Mouse (Mus musculus) T-cell, adult 66 days (primary cell): ENCODE measurements around the gene Rnf213. TPM values are rescaled to one million over a fixed set of nuclear protein-coding genes. Genes with fewer than 3 reads are reported as not detected.

ENCODE experiments used
- total RNA-seq, 2 experiments: library from RNA; stranded (reverse); gene quantifications; 3 replicates in 1 of 2; 4 replicates in 1 of 2; pipeline ENCODE4 v1.2.4; 2023

Rnf213 gene
- total RNA-seq, result 100 to 1,000 TPM; 129 to 151 TPM

DNA sequence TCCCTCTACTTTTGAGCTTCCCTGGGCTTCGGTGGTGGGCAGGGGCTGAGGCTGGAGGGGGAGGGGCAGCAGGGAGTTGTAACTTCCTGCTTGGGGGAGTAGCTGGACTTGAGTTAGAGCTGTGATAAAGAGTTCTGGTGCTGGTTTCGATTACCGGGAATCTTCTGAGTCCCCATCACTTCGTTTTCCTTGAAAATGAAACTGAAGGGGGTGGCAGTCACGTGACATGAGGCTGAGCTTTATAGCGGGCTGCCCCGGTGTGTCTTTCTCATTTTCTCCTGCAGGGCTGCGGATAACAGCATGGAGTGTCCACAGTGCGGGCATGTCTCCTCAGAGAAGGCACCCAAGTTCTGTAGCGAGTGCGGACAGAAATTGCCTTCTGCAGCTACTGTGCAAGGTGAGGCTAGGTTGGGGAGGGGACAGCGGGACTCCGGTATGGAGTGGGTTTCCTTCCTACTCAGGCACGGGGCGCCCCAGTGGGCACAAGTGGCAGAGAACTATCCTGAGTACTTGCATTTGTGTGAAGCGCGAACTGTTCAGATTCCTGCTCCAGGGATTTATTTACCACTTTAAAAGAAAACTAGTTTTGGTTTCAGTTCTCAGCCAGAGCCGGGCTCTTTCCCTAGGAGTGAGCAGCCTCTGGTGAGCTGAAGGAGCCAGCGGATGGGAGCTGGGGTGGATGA is at the start of gene Rnf213:
Gene Rnf213 (plus strand): TSS at position 301 of the 683 bp plus-strand sequence.

DNA sequence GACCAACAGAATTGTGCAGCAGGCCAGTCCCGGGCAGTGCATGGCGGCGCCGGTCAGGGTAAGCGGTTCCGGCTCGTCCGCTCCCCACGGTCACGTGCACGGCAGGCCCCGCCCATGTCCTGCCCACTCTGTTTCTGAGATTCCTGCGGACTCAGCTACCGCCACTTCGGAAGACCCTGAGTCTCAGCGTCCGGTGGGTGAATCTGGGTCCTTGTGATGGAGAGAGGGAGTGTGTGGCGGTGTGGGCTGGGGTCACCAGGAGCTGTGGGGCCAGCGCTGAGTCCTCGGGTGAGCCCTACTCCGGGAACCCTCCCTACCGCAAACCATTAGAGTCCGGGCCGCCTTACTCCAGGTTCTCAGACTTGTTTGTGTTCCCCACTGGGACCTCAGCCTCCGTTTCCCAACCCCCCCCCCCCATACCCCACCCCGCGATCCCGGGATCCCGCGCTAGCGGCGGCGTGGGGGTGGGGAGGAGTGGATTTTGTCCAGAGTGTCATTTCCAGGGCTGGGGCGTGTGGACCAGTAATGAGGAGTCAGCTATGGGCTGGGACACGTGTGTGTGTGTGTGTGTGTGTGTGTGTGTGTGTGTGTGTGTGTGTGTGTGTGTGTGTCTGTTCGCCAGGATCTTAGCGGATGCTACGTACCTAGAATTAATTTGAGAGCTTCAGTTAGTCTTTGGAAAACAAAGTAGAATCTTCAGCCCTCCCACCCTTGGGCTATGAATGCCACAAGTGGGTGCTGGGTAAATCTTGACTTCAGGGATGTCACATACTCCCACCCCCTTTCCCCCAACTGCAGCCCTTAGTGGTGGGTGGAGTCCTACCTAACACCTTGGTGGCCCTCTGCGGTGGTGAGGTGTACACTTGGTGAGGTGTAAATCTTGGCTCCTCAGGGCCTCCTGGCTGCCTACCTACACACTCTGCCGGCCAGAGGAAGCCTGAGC is 37.2 kb upstream of the Rnf213 start, which contains the start of the genes Sgsh and Slc26a11:
Gene Sgsh (minus strand): TSS at position 94 of the 943 bp plus-strand sequence.
Gene Slc26a11 (plus strand): TSS at position 115 of the 943 bp plus-strand sequence.

DNA sequence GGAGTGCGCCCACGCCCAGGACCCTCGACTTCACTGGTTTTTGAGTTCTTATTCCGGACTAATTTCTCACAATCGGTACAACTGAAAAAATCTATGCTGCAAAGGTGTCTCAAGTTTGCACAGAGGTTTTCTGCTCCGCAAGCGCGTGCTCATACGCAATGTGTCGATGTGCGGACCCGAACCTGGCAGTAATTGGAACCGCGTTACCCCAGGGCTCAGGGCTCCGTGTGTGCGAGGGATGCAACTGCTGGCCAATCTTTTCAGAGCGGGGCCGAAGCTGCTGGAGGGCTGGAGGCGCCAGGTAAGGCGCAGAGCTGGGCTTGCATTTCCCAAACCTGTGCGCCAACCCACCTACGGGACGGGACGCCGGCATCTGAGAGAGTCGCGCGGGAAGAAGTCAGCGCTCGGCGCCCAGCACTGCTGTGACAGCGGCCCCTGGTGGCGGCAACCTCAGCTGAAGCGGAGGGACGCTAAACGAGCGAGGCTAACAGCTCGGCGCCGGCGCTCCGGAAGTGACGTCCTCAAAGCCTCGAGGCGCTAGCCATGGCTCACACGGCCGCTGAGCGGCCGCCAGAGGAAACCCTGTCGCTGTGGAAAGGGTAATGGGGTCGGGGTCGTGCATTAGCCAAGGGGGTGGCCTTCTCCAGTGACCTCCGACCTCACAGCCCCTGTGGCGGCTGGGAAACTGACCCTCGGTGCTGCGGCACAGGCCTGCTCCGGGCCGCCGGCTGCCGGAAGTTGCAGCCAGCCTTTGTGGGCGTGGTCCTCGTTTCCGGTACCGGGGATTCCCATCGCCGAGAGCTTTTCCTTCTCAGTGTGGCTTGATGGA is 98.2 kb downstream of the Rnf213 start, which contains the start of gene Endov:
Gene Endov (plus strand): TSS at position 487 of the 829 bp plus-strand sequence.

Other genes starting within 250 kb of the Rnf213 start
- gene Tbc1d16, start 164.6 kb upstream of the Rnf213 start, total RNA-seq, result 1 to 10 TPM; 3.5 to 3.8 TPM
- gene Ccdc40, start 164.5 kb upstream of the Rnf213 start, total RNA-seq, result under 1 TPM in 1 of 2 experiments, not detected in 1; 0.68 TPM
- gene Gaa, start 125.2 kb upstream of the Rnf213 start, total RNA-seq, result 10 to 100 TPM; 36.8 to 45.3 TPM
- gene Eif4a3, start 93.0 kb upstream of the Rnf213 start, total RNA-seq, result 100 to 1,000 TPM; 170 to 186 TPM
- gene Card14, start 85.3 kb upstream of the Rnf213 start, total RNA-seq, result not detected
- gene Sgsh, start 37.6 kb upstream of the Rnf213 start, total RNA-seq, result 10 to 100 TPM; 20.5 to 23.9 TPM
- gene Slc26a11, start 37.5 kb upstream of the Rnf213 start, total RNA-seq, result 10 to 100 TPM; 31.6 to 31.7 TPM
- 10 to 100 TPM; 38.3 to 40.9 TPM for gene Endov, start 98.2 kb downstream of the Rnf213 start, total RNA-seq
- under 1 TPM in 1 of 2 experiments, not detected in 1; 0.15 TPM for gene Nptx1, start 154.7 kb downstream of the Rnf213 start, total RNA-seq
- 100 to 1,000 TPM in 1 of 2 experiments, 10 to 100 TPM in 1; 89.6 to 100 TPM for gene Rptor, start 209.8 kb downstream of the Rnf213 start, total RNA-seq